Mouse (Mus musculus) right cerebral cortex, adult 18-20 months (tissue): ENCODE measurements around the gene Fkbp11.

Source experiments
- DNase-seq: peaks from one replicate; pipeline ENCODE4 v3.0.0; 2022; ENCODE audit warnings: mixed read lengths

Fkbp11 gene

DNA sequence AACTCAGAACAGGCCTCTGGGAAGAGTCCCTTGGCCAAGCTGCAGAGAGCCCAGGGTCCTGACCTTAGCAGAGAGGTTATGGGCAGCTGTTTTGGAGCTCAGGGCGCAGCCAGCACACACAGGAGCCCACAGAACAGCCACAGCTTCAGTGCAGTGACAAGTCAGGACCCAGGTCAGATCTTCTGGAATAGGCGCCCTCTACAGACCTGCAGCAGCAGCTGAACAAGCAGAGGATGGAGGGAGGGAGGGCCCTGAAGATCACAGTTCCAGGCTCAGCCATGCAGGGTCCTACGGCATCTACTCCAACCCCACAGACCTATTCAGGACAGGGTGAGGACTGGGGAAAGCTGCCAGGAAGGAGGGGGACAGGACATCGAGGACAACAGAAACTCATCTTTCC is 10.8 kb upstream of the Fkbp11 start:
- no peak for DNase-seq

DNA sequence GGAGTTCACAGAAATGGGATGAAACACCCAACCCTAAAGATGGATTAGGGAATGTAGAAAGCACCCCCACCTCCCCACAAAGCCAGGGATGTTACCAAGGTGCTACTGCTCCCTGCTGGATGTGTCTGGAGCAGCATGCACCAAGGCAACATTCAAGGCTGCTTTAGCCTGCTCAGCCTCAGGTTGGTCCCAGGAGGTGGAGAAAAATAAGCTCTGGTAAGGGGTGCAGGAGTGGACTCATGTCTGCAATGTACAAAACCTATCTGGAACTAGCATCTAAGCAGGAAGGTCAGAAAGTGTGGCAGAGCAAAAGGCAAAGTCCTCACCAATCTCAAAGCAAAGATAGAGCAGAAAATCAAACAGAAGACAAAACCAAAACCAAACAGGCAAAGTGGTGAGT is 9.9 kb upstream of the Fkbp11 start:
- DNase-seq = no peak

DNA sequence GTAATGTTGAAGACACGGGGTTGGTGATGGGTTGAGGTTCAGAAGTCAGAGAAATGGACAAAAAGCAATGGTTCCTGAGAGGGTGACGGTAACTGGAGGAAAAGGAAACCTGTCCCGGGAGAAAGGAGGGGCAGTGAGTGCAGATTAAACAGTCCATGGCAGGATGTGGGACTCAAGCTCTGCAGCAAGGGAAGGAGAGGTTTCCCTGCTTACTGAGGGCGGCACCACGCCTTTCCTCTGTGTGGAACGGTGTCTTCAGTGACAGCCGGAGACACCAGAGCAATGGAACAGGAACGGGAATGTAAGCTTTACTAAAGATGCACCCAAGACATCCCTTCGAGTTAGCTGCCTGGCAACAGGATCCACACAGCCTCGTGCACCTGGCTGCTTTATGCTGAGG is 8.5 kb upstream of the Fkbp11 start:
- DNase-seq = no peak

DNA sequence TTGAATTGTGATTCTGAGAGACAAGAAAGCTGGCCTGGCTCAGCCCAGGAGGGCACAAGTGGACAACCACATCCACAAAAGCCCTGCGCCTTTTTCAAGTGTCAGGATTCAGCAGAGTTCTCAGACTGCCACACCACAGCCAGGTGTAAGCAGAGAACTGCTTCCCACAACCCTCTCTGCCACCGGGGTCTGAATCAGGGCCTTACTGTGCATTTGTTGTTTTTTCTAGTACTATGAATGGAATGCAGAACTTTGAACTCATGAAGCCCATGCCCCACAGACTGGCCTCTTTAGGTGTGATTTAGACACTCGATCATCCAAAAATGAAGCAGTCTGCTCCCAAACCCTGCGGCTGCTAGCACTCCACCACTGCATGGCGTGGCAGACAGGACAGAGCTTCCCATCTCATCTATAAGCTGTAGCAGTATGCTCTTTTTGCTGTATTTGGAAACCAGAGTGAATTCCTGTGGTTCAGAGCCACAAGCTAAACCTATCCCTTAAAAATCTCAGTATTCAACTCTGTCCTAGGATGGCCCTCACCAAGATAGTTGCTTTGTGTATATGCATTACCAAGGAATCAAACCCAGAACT is 6.1 kb upstream of the Fkbp11 start:
- no peak for DNase-seq

DNA sequence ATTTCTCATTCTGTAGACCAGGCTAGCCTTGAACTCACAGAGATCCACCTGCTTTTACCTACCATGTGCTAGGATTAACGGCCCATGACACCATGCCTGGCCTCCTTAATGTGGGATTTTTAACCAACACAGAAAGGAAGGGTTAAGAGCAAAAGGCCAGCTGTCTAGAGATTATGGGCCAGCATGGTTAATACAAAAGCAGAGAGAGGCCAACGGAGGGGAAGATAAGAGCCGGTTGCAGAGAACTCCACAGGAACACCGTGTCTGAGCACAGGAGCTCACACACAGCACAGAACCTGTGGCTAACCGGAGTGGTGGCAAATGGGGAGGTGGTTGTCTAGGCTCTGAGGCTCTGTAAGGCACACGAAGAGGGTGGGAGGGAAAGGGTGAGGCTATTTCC is 5.4 kb upstream of the Fkbp11 start:
- DNase-seq = no peak

DNA sequence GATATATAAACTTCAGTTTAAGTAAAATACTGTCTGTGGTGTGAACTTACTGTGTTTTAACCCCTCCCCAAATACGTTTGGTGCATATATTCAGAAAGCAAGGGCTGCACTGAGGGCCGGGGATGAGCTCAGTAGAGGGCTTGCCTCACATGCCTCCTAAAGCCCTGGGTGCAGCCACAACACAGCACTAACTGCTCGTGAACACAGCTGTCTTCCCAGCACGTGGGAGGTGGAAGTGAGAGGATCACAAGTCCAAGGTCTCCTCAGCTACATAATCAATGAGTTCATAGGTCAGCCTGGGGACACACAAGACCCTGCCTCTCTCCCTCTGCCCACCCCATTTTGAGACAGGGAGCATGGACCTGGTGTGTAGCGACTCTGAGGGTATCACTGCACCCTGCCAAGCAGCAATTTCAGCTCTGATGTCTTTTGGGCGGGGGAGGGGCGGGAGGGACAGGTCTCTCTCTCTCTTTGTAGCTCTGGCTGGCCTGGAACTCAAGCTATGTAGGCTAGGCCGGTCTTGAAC is 4.1 kb upstream of the Fkbp11 start:
- DNase-seq = no peak

DNA sequence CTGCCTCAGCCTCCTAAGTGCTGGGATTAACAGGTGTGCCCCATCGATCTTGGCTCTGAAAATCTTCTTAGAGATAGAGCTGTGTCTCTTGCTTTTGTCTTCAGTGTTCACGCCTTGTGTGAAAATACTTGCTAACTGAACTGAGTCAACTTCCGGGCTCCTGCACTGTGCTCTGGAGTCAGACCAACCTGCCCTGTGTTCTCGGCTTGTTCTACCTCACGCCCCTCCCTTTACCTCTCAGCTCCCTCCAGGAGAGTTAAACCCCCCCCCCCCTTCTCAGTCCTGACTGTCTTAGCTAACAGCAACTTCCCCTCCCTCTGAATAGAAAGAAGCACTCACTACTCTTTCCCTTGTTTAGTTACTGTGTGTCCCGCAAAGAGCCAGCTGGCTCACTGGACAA is 2.8 kb upstream of the Fkbp11 start:
- DNase-seq = no peak

DNA sequence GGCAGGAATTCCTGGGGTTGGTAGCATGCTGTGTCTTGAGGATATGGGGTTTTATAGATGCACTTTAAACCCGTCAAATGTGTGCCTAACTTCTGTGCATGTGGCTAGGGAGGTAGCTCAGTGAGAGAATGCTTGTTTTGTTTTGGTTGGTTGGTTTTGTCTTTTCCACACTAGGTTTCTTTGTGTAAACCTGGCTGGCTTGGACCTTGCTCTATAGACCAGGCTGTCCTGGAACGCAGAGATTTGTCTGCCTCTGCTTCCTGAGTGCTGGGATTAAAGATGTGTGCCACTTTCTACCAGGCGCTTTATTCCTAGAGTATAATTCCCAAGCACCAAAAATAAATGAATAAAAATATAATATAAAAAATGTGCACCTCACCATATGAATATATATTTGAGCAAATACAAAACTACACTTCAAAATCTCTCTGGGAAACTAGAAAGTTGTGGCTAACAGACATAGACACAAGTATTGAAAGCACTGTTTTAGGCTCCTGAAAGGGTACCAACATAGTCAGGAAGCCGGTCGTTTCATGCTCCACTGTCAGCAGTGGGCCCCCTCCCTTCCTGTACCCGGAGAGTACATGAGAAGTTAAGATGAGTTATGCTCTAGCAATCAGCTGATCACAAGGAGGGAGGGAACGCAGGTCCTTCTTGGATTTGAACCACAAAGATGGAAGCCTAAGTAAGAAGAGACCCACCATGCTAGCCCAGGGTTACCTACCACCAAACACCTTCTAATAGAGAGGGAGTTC is 2.0 kb upstream of the Fkbp11 start:
- no peak for DNase-seq

DNA sequence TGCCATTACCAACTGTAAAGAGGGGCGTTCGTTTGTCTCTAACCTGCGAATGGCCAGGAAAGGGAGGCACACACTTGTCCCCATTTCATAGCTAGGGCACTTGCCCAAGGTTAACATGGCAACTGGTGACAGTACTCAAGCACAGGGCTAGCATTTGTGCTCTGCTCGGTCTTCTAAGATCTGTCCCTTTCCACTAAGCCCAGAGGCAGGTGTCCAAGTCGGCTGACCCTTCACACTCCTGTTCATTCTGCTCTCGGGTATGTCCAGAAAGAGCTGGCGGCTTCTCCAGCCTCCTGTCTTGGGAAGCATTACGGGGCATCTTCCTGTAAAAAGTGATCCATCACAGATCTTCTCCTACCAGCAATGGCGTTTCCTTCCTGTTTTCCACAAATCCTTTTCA is 368 bp upstream of the Fkbp11 start:
- DNase-seq = no peak

DNA sequence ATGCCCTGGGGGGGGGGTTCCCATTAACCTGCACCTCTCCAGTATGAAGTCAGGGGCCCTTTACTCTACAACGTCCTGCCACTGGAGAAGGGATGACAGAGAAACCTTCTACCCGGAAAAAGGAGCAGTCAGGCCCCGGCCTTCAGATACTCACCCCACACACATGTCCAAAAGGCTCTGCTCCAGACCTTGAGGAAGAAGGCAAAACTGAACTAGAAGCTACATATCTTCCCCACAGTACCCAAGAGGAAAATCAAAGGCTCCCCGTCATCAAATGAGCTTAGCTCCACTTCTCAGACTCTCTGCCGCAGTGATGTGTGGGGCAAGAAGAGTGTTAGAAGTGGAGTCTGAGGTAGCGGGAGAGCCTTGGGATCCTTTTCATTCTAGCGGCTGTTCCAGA is 1.3 kb downstream of the Fkbp11 start:
- DNase-seq = no peak

DNA sequence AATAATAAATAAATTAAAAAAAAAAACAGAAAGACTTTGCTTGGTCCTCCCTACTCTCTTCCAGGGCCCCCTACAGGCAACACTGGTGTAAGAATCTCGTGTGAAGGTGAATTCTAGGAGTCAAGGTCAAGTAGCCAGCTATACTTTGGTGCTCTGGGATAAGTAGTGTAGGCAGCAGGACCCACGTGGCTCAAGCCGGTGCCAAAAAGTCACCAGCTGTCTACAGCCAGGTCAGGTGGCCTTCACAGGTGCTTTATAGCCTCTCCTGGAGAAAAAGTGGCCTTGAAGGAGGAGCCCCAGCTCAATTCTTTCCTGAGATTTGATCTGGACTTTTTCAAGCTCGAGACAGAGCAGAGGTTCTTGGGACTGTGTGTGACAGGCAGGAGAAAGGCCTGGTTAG is 1.9 kb downstream of the Fkbp11 start:
- DNase-seq = no peak

DNA sequence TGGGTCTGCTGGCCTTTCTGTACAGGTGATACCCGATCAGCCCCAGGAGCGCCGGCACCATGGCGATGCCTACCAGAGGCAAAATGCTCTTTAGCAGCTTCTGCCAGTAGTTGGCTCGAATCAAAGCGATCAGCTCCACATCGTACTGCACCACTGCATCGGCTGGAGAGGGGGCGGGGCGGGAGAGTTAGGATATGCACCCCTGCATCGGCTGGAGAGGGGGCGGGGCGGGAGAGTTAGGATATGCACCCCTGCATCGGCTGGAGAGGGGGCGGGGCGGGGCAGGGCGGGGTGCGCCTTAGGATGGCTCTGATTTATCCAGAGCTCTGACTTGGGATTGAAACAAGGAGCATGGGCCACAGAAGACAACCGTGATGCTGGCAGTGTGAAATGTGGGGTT is 3.6 kb downstream of the Fkbp11 start:
- DNase-seq = no peak

DNA sequence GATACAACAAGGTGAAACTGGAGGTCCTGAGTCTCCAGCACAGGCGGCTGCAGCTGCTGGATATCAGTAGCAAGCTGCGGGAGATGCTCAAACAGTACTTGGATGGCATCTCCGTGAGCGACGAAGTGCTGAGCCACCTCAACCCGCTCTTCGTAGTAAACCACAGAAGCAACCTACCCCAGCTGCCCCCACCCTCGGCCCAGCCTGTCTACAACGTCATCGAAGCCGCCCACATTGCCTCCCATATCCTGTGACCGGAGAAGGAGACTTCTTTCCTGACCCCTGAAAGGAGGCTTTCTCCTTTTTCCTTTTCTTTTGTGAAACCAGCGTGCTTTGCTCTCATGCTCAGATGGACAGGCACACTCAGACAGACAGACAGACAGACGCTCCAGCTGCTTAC is 5.1 kb downstream of the Fkbp11 start:
- no peak for DNase-seq

DNA sequence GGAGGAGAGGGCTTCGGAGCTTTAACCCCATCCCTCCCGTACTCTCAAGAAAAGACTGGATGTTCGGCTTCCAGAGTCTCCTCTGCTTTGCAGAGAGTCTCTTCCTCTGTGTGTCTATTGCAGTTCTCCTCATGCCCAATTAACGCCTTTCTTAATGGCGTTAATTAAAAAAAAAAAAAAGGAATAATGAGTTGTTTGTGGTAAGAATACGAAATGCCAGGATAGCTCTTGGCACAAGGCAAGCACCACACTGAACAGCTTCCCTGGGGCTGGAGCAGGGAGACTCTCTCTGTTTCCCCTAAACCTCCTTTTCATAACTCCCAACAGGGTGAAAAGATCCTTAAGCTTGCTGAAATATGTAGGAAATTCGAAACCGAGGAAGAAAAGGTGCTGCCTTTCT is 5.8 kb downstream of the Fkbp11 start:
- no peak for DNase-seq

DNA sequence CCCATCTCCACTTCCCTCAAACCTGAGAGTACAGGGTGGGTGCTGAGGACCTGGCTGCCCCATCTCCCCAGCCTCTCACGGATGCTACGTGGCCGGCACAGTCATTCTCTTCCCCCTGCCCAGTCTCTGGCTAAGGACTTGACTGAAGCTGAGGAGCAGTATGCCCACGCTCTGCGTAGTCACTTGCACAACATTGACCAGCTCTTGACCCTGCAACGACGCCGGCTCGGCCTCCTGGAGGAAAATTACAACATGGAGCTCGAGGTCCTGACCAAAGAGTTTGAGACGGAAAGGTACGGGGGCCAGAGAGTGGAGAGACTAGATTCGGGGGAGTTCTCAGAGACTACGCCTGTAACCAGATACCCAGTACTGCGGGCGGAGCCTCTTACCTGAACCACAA is 10.7 kb downstream of the Fkbp11 start:
- DNase-seq = no peak

DNA sequence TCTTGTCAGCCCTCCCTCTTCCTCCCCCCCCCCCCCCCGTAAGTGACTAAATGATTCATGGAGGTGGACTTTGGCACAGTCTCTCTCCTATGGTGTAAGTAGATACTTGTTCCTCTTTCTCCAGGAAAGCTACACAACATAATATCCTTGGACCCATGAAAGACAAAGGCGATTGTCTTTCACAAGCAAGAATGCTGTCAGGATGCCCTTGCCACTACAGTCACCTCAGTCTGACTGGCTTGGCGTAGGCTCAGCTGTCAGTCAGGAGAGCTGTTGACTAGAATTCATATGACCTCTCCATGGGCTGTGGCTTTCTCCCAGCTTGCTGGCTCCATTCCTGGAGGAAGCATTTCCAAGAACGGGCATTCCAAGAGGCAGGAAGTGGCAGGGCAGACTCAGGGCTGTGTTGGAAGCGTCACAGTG is 13.8 kb downstream of the Fkbp11 start:
- no peak for DNase-seq

DNA sequence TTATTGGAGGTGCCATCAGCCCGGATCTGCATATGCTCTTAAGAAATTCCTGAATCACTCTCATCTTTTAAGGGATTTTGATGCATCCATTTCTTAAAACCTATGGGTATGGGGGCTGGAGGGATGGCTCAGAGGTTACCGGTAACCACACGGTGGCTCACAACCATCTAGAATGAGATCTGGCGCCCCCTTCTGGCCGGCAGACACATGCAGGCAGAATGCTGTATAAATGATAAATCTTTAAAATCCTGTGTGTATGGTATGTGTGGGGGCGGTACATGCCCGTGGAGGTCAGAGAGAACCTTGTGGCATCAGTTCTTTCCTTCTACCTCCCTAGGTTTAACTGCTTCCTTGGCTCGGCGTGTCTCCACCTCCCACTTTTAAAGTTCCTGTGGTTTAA is 17.6 kb downstream of the Fkbp11 start:
- DNase-seq = peak; percentile 73

DNA sequence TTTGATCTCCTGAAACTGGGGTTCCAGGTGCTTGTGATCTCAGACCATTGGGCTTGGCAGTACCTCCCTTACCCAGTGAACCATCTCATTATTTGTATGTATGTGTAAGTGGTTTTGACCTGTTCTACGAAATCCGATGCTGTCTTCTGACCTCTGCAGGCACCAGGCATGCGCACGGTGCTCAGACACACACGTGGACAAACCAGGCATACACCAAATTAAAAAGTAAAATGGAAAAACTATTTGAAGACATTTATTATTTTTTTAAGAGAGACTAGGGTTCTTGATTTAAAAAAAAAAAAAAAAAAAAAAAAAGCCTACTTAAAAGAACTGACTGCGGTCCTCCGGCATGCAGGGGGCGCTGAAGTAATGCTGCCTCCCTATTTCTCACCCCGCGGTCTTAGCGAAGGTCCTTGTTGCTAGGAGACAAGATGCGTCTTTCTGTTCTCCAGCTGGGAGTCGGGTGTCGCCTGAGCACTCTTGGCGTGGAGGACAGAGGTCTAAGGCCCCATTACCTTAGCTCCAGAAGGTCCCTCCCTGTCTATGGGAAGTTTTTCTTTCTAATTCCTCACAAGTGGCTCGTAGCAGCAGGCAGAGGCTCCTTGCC is 20.1 kb downstream of the Fkbp11 start, which contains the start of gene Ccdc65:
Gene Ccdc65 (plus strand): TSS at position 442 of the 607 bp plus-strand sequence.
- peak; percentile 88 for DNase-seq

DNA sequence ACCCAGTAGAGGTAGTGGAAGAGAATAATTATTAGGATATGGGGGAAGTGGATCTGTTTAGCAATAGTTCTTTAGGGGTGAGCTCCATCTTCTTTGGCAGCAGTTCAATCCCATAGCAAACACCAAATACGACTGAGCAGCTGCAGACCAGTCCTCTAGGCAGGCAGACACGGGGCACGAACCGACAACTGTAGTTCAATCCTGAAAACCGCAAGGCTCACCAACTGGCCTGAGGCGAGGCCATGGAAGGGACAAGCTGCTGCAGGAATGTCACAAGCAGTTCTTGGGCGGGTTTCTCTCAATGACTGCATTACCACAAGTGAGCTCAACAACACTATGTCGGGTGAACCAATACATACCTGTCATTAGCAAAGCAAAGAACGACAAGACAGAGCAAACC is 23.7 kb downstream of the Fkbp11 start:
- DNase-seq = no peak

DNA sequence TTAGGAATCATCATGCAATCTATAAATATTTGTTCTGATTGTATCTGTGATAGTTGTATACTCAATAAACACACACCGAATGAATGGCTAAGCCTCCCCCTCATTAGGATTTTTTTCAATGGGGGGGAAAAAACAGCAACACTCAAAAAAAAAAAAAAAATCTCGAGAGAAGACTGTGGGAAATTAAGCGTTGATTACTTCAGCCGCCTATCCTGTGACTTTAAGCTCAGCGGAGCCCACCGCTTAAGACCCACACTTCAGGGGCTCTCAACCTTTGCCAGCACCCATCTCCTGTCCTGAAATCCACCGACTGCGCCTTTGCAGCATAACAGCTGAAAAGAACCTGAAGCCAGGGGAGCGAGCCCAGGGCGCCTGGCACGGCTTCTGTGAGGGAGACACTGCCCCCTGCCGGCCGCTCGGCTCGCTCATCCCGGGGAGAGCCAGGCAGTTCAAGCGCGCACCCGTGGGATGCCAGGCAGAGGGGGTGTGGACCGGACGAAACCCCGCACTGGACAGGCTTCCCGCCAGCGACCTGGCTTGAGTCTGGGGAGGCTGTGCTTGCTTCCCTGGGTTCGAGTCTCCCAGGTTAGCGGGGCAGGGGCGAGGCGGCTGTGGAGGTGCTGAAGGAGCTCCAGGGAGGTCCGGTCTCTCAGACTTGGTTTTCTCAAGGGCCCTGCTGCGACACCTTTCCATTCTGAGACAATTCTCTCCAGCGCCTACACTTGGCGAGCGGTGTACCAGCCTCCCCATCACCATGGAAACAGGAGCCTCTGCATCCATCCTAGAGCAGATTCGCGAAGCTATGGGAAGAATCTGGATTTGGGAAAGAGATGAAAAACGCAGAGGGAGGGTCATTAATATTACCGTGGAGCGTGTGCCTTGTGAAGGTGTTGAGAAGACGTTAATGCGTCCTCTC is 28.6 kb downstream of the Fkbp11 start:
- DNase-seq = peak; percentile 92

DNA sequence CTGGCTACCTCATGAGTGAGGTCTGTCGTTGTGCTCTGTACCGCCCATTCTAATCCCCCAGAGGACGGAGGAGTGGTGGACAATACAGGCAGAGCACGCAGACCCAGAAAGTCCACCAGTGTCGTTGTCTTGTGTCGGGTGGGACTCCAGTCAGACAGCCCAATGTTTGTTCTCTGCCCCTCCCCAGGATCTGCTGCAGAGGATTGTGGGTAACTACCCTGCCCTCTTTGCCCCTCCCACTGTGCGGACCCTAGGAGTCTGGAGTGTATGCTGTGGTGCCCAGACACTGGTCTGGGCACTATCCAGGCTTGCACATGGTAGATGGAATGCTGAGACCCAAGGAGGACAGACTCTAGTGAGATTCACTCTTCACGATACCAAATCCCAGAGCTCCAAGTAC is 31.8 kb downstream of the Fkbp11 start:
- DNase-seq = no peak

DNA sequence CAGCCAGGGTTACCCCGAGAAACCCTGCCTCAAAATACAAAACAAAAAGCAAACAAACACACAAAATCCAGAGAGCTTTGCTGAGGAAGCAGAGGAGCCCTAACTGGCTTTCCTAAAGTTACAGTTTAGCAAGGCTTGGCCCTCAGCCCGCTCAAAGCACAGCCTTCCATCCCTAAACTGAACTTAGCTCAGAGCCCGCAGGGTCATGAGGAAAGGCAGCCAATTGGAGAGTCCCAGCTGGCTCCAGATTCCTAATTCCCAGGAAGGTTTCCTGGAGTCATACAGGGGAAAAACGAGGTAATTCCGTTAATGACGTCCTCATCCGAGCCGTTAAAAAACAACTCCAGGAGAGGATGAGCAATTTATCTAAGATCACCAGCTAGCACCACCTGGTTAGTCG is 32.3 kb downstream of the Fkbp11 start:
- DNase-seq = no peak

DNA sequence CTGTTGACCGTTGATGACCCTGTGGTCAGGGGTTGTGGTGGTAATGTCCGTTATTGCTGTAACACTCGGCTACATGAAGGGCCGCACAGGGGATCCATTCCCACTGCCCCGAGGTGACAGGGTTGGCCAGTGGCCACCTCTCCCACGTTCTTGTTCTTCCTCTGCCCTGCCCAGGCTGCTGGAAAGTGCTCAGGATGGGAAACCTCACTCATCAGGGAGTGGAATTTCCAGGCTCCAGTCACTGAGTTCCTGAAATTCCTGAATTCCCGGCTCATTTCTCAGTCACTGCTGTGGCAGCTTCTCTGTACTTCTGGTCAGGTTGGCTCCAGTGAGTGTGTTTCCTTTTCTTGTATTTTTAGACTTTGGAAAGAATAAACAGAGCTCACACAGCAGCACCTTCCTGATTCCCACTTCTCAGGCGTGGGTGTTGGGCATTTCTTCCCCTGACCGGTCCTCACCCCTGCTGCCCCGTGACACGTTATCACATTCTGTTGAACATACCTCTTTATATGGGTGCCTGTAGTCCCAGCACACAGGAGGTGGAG is 35.8 kb downstream of the Fkbp11 start:
- DNase-seq = no peak
